Mouse (Mus musculus) neural tube, embryonic 11.5 days (tissue): Measurements from ENCODE around the gene Cenpm. TPM values are rescaled to one million over a fixed set of nuclear protein-coding genes. Genes with fewer than 3 reads are reported as not detected.

Experiments used
- ATAC-seq: fragments of 200-750 bp; cut with Nextera tagmentation; 2 replicates; pipeline ENCODE4 v1.8.0; 2017; ENCODE audit warnings: moderate number of reproducible peaks, mild to moderate bottlenecking, moderate TSS enrichment, moderate library complexity; ENCODE audit not compliant: insufficient read depth, low FRiP score, low TSS enrichment
- DNase-seq: peaks from one replicate; pipeline ENCODE4 v3.0.0-alpha.2; 2015; ENCODE audit warnings: low spot score
- H3K27ac ChIP-seq: fragments of 300-500 bp; sonication (generic); 2 replicates; pipeline ENCODE4 v1.5.1; 2014; ENCODE audit warnings: low read depth, mild to moderate bottlenecking, low read length
- H3K27me3 ChIP-seq: fragments of 300-500 bp; sonication (generic); 2 replicates; pipeline ENCODE4 v1.6.1; 2014; ENCODE audit warnings: mild to moderate bottlenecking, low read length, mixed read lengths; ENCODE audit not compliant: control insufficient read depth, insufficient read depth
- H3K36me3 ChIP-seq: fragments of 300-500 bp; sonication (generic); 2 replicates; pipeline ENCODE4 v1.6.1; 2014; ENCODE audit warnings: mild to moderate bottlenecking, low read length, moderate library complexity, mixed read lengths; ENCODE audit not compliant: control insufficient read depth, insufficient read depth
- H3K4me1 ChIP-seq: fragments of 300-500 bp; sonication (generic); 2 replicates; pipeline ENCODE4 v1.6.1; 2014; ENCODE audit warnings: low read length, mixed read lengths; ENCODE audit not compliant: control insufficient read depth, insufficient read depth
- H3K4me2 ChIP-seq: fragments of 300-500 bp; sonication (generic); 2 replicates; pipeline ENCODE4 v1.6.1; 2014; ENCODE audit warnings: low read depth, mild to moderate bottlenecking, moderate library complexity
- H3K4me3 ChIP-seq: fragments of 300-500 bp; sonication (generic); 2 replicates; pipeline ENCODE4 v1.5.1; 2014; ENCODE audit warnings: low read depth, low read length
- H3K9ac ChIP-seq: fragments of 300-500 bp; sonication (generic); 2 replicates; pipeline ENCODE4 v1.6.1; 2014; ENCODE audit warnings: mild to moderate bottlenecking, low read length
- H3K9me3 ChIP-seq: fragments of 300-500 bp; sonication (generic); 2 replicates; pipeline ENCODE4 v1.6.1; 2016; ENCODE audit warnings: low read length; ENCODE audit not compliant: control insufficient read depth
- WGBS: fragments of 180-500 bp; shearing (Covaris S2); extraction: QIAGEN DNeasy Blood & Tissue Kit; methylation state at CpG from one replicate; pipeline ENCODE4 v1.1.7; 2014; 5-methylcytosine and 5-hydroxymethylcytosine counted together
- polyA plus RNA-seq: library from polyadenylated mRNA; unstranded; fragments of >200 nt; fragmentation: Nextera tagmentation; extraction: Ambion mirVana; gene quantifications from 2 replicates; pipeline ENCODE4 v1.2.1, GENCODE M21; 2014

Cenpm gene
- polyA plus RNA-seq, 1 experiment from 2014 or later = 64.4 TPM

DNA sequence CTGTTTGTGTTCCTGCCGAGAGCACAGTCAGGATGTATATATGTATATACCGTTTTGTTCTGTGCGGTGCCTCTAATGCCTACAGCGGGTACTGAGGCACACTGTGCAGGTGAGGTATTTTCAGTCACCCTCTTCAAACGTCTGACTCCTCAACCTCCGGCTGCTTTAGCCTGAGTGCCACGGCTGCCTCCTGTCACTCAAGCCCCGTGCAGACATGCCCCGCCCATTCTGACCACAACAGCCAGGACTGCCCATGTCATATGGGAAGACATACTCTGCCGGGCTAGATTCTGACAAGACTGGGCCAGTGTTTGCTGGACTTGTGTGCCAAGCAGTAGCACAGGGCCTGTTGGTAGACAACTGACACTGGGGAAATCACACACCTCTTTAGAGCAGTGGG lies 8.9 kb downstream of the Cenpm start:
- 81% methylated on average over 10 of the region's 10 CpGs for WGBS
- H3K9me3 ChIP-seq = no peaks in the 10 kb centered on the region
- ATAC-seq = no peak
- no peak for DNase-seq
- H3K9ac ChIP-seq = no peak overlapping the region
- H3K4me3 ChIP-seq = no peak overlapping the region
- no peaks in the 10 kb centered on the region for H3K4me1 ChIP-seq
- H3K36me3 ChIP-seq = no peaks in the 10 kb centered on the region; the same call in 1 of the 2 replicates
- no peaks in the 10 kb centered on the region for H3K27me3 ChIP-seq
- H3K4me2 ChIP-seq = no peak overlapping the region
- H3K27ac ChIP-seq = no peak overlapping the region

DNA sequence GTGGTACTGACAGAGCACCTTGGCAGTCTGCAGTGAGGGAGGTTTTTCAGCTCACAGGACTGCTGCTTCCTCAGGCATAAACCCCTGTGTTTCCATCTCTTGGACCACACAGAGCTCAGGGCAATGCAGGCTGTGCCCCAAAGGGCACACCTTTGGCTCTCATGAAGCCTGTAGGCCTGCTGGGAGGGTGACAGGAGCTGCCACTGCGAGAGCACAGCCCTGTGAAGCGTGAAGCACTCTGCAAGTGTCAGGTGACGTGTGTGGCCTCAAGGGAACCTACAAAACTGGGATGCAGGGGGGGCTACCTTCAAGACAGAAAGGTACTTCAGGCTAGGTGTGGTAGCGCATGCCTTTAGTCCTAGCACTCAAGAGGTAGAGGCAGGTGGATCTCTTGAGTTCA lies 11.9 kb downstream of the Cenpm start:
- Histone ChIP-seq H3K4me1 (no peaks in the 10 kb centered on the region), H3K36me3 (no peaks in the 10 kb centered on the region), H3K27ac (no peak overlapping the region), H3K27me3 (no peaks in the 10 kb centered on the region), H3K4me2 (no peak overlapping the region), H3K9ac (no peak overlapping the region), H3K9me3 (no peaks in the 10 kb centered on the region), H3K4me3 (no peak overlapping the region)
- WGBS = 73% methylated on average over 4 of the region's 4 CpGs
- no peak for DNase-seq
- ATAC-seq = no peak

DNA sequence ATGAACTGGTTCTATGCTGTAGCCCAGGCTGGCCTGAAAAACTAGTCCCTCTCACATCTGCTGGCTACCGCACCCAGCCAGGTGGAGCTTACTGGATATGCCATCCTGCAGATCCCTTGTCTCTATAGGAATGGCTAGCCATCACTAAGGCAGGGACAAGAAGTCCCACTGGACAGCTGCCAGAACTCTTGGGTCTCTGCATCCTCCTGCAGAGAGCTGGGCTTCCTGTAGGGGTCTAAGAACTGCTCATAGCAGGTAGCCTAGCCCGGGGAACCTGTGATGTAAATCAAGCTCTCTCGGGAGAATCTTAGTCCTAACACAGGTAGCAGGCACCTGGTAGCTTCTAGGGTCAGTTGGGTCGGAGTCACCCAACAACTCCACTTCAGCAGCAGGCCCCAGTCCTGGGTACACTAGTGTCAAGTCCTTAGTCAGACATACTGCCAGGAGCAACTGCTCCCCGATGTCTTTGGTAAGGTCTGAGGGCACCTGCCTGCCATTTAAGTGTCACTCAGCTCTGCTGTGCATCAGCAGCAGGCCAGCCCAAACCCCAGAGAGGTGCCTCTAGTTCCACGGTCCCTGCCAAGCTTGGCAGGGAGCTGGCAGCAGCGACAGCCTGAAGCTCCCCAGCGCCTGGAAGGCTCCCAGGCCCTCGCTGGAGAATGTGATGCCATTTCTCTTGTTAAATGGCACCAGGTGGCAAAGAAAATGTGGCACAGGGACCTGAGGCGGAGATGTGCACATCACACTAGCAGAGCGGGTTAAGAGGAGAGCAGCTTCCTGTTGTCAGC lies 12.8 kb downstream of the Cenpm start:
- H3K27me3 ChIP-seq = no peaks in the 10 kb centered on the region
- WGBS = 73% methylated on average over 11 of the region's 11 CpGs
- H3K9ac ChIP-seq = no peak overlapping the region
- ATAC-seq (no peak), DNase-seq (no peak)
- H3K4me3 ChIP-seq = no peak overlapping the region
- no peak overlapping the region for H3K4me2 ChIP-seq
- no peaks in the 10 kb centered on the region for H3K36me3 ChIP-seq
- no peaks in the 10 kb centered on the region for H3K9me3 ChIP-seq
- no peak overlapping the region for H3K27ac ChIP-seq
- no peaks in the 10 kb centered on the region for H3K4me1 ChIP-seq

DNA sequence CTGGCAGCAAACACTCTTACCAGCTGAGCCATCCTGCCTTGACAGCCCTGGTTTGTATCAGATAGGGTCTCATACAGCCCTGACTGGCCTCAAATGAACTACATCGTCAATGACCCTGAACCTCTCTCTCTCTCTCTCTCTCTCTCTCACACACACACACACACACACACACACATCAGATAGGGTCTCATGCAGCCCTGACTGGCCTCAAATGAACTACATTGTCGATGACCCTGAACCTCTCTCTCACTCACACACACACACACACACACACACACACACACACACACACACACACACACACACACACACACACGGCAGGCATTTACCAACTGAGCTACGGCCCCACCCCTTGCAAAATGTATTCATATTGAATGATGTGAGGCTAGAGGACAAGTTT lies 13.4 kb downstream of the Cenpm start:
- no peak overlapping the region for H3K4me3 ChIP-seq
- ATAC-seq = no peak
- H3K27me3 ChIP-seq = no peaks in the 10 kb centered on the region
- H3K9me3 ChIP-seq = no peaks in the 10 kb centered on the region
- 85% methylated on average over 4 of the region's 4 CpGs for WGBS
- H3K9ac ChIP-seq = no peak overlapping the region
- no peak overlapping the region for H3K4me2 ChIP-seq
- H3K27ac ChIP-seq = no peak overlapping the region
- no peaks in the 10 kb centered on the region for H3K36me3 ChIP-seq
- DNase-seq = no peak
- no peaks in the 10 kb centered on the region for H3K4me1 ChIP-seq

DNA sequence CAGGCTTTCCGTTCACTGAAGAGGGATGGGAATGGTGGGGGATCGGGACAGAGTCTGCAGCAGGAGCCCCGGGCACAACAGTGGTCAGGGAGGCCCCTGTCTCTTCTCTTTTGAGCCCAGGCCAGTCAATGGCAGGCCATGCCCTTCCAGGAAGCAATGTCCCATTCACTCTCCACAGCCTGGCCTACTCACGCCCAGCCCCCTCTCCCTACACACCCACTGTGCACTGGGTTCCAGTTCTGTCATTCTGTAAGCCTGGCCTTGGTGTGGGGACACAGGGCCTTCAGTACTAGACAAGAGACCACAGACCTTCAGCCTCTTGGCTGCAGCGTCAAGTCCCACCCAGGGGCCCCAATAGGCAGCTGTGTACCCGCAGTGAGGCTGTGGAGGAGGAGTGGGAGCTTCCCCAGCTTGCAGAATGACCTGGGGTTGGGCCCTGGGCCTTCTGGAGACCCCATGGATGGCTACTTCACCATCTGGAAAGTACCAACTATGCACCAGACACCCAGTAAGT lies 14.4 kb downstream of the Cenpm start:
- Histone ChIP-seq H3K4me1 (no peaks in the 10 kb centered on the region), H3K27ac (no peak overlapping the region), H3K4me2 (no peak overlapping the region)

DNA sequence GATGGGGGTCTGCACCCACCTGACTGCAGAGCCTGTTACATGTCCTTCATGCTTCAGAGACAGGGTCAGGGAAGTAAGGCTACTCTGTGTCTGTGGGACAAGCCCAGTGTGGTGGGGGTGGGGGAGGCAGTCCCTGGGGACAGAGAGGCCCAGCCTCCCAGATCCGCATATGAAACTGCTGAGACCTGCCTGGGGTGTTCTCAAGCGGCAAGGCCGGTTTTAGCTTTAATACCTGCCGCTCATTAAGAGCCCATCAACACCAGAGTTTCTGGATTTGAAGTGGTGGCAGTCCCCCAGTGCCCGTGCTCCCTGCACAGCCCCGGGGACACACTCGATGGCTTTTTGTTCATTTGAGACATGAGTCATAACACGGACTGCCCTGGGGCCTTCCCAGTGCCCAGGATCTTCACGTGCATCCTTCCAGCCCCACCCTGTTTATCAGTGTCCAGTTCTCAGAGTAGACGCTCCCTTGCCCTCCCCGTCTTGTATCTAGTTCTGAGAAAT lies 15.0 kb downstream of the Cenpm start:
- DNase-seq (no peak), ATAC-seq (no peak)
- Histone ChIP-seq H3K9ac (0 out of 2 replicates have a peak overlapping the region, but pooled peaks have one; percentile 1), H3K27me3 (peaks cover 8% of the 10 kb centered on the region), H3K4me3 (no peak overlapping the region), H3K27ac (no peak overlapping the region), H3K9me3 (no peaks in the 10 kb centered on the region), H3K4me1 (no peaks in the 10 kb centered on the region; the same call in 1 of the 2 replicates), H3K4me2 (no peak overlapping the region), H3K36me3 (no peaks in the 10 kb centered on the region)
- WGBS = 48% methylated on average over 11 of the region's 11 CpGs

More for the DNA sequence above, 14.4 kb downstream of the Cenpm start:
- DNase-seq (no peak), ATAC-seq (no peak)
- Histone ChIP-seq H3K36me3 (no peaks in the 10 kb centered on the region), H3K9me3 (no peaks in the 10 kb centered on the region), H3K9ac (no peak overlapping the region), H3K27me3 (peaks cover 3% of the 10 kb centered on the region; the same call in 1 of the 2 replicates), H3K4me3 (no peak overlapping the region)
- WGBS = 67% methylated on average over 6 of the region's 6 CpGs

DNA sequence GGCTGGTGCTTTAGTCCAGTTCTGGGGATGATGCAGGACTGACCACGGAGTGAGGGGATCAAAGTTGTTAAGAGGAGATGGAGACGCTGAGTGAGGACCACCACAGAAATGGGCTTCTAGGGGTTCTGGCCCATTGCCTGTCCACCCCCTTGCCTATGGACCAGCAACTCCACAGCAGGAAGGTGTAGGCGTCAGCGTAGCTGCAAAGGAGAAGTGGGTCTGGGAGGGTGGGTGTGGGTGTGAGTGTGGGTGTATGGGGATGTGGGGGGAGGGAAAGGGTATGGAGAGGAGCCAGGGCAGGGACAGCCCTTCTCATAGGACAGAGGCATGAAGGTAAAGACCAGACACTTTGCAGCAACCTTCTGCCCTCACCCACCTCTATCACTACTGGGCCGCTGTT lies 18.8 kb downstream of the Cenpm start:
- H3K27ac ChIP-seq = no peak overlapping the region
- no peaks in the 10 kb centered on the region for H3K9me3 ChIP-seq
- ATAC-seq (no peak), DNase-seq (no peak)
- H3K4me1 ChIP-seq = peaks cover 7% of the 10 kb centered on the region
- no peak overlapping the region for H3K4me3 ChIP-seq
- no peaks in the 10 kb centered on the region for H3K36me3 ChIP-seq
- no peak overlapping the region for H3K4me2 ChIP-seq
- peaks cover 17% of the 10 kb centered on the region for H3K27me3 ChIP-seq
- H3K9ac ChIP-seq = no peak overlapping the region
- 96% methylated on average over 5 of the region's 5 CpGs for WGBS

DNA sequence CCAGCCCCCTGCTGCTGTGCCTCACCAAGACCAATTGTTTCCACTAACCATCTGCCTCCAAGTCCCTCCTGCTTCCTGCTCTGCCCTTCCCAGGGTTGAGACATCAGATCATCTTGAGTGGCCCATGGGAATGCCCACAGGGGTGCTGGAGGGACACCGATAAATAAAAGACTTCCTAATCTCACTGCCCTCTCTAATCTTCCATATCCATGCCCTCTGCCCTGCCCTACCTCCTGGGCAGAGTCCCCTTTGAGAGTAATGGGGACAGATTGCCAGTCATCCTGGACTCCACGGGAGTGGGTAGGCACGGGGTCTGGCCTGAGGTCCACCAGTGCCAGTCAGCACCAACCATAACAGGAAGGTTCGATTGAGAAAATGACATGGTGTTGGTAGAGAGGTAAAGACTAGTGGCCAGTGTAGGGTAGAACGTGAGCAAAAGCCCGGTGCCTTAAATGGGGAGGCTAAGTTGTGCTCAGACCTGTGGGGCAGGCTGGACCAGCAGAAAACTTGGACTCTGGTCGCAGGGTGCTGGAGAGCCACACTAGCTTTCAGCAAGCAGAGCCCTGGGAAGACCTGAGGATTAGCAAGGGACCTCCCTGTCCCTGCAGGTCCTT lies 19.8 kb downstream of the Cenpm start:
- H3K4me1 ChIP-seq = peaks cover 7% of the 10 kb centered on the region
- H3K27ac ChIP-seq = no peak overlapping the region
- no peak for DNase-seq
- H3K9ac ChIP-seq = 0 out of 2 replicates have a peak overlapping the region, but pooled peaks have one; percentile 29
- H3K36me3 ChIP-seq = no peaks in the 10 kb centered on the region
- WGBS = 38% methylated on average over 7 of the region's 7 CpGs
- ATAC-seq = no peak
- H3K4me2 ChIP-seq = peak overlapping the region; percentile 66
- H3K27me3 ChIP-seq = peaks cover 17% of the 10 kb centered on the region
- H3K4me3 ChIP-seq = peak overlapping the region; percentile 27; the same call in 1 of the 2 replicates
- H3K9me3 ChIP-seq = no peaks in the 10 kb centered on the region
